16 mouse cellular contexts compared by ENCODE assay signal in genomic region chr8:70194191-70194590, GRCm38 (mm10). TPM values are rescaled to one million over a fixed set of nuclear protein-coding genes. Genes with fewer than 3 reads are reported as not detected.
"Had no signal": no experiment of that assay in that cellular context is flagged by ENCODE, and none has a peak within 500 bp of the region (broad histone marks: within the 10 kb centered on the region; RNA-seq: fewer than 3 reads in every experiment).

No protein-coding gene starts in this region.

- H3K27ac ChIP-seq: limb, embryonic 15.5 days; liver, embryonic 15.5 days; lung, embryonic 15.5 days; midbrain, embryonic 10.5 days; neural tube, embryonic 15.5 days had no signal

- H3K9ac ChIP-seq: limb, embryonic 15.5 days; liver, embryonic 15.5 days; lung, embryonic 15.5 days; neural tube, embryonic 15.5 days had no signal

- H3K9me3 ChIP-seq: limb, embryonic 15.5 days; liver, embryonic 15.5 days; lung, embryonic 15.5 days; midbrain, embryonic 10.5 days; neural tube, embryonic 15.5 days had no signal

- H3K36me3 ChIP-seq: lung, embryonic 15.5 days; midbrain, embryonic 10.5 days had no signal

- H3K4me2 ChIP-seq: limb, embryonic 15.5 days; liver, embryonic 15.5 days; lung, embryonic 15.5 days; neural tube, embryonic 15.5 days had no signal

- DNase-seq: lung, postnatal 4 days; midbrain, embryonic 14.5 days; retina, postnatal 1 day; right cerebral cortex, postnatal 4 days; spleen, adult 18-20 months; thymus, adult 18-20 months; thymus, postnatal 14 days had no signal

- H3K4me3 ChIP-seq: limb, embryonic 15.5 days; liver, embryonic 15.5 days; lung, embryonic 15.5 days; midbrain, embryonic 10.5 days; myocyte; neural tube, embryonic 15.5 days had no signal

- H3K4me1 ChIP-seq: limb, embryonic 15.5 days; lung, embryonic 15.5 days had no signal

- H3K27me3 ChIP-seq: limb, embryonic 15.5 days; liver, embryonic 15.5 days; lung, embryonic 15.5 days; neural tube, embryonic 15.5 days had no signal

RNA-seq across cellular contexts. Expression of gene Mef2b, which starts 54.7 kb away (rescaled TPM):
- total RNA-seq: layer of hippocampus, postnatal 25 days; megakaryocyte, adult 5-6 weeks had no signal
- polyA plus RNA-seq: liver, embryonic 15.5 days; stomach, embryonic 14.5 days had no signal
